Mouse (Mus musculus) MEL (cell line): ENCODE measurements around the gene Ddx6. TPM values are rescaled to one million over a fixed set of nuclear protein-coding genes. Genes with fewer than 3 reads are reported as not detected.

Source experiments
- DNase-seq: peaks from one replicate; pipeline ENCODE4 v3.0.0; 2011; ENCODE audit warnings: low read depth, low spot score
- H3K27ac ChIP-seq: 2 replicates; pipeline ENCODE4 v1.5.1; 2012; ENCODE audit warnings: low read depth, mild to moderate bottlenecking, control low read depth, low read length, moderate library complexity; ENCODE audit not compliant: control insufficient read depth
- H3K27me3 ChIP-seq, 2 experiments: fragments of 150-350 bp in 1 of 2; sonication (generic) in 1 of 2; 2 replicates each; pipeline ENCODE4 v1.6.1; 2012; ENCODE audit warnings: low read length in 2 of 2, mild to moderate bottlenecking in 2 of 2, improper control_type of control experiment in 1 of 2, moderate library complexity in 1 of 2; ENCODE audit not compliant: insufficient read depth in 2 of 2, control insufficient read depth in 1 of 2
- H3K36me3 ChIP-seq, 2 experiments: 2 replicates each; pipeline ENCODE4 v1.6.1; 2012 to 2014; ENCODE audit warnings: low read length in 2 of 2, improper control_type of control experiment in 1 of 2, inconsistent platforms in 1 of 2, mild to moderate bottlenecking in 1 of 2; ENCODE audit not compliant: insufficient read depth in 2 of 2, control insufficient read depth in 1 of 2
- H3K4me1 ChIP-seq, 2 experiments: fragments of 150-350 bp in 1 of 2; sonication (generic) in 1 of 2; 2 replicates each; pipeline ENCODE4 v1.6.1; 2012; ENCODE audit warnings: low read length in 2 of 2, improper control_type of control experiment in 1 of 2, mild to moderate bottlenecking in 1 of 2; ENCODE audit not compliant: insufficient read depth in 2 of 2, control insufficient read depth in 1 of 2
- H3K4me3 ChIP-seq, 2 experiments: fragments of 150-350 bp in 1 of 2; sonication (generic) in 1 of 2; 2 replicates each; pipeline ENCODE4 v1.5.1; 2012; ENCODE audit warnings: low read depth in 2 of 2, low read length in 2 of 2, mild to moderate bottlenecking in 2 of 2, moderate library complexity in 2 of 2, control low read depth in 1 of 2, improper control_type of control experiment in 1 of 2; ENCODE audit not compliant: control insufficient read depth in 1 of 2, insufficient read depth in 1 of 2
- H3K79me2 ChIP-seq: 2 replicates; pipeline ENCODE4 v1.6.1; 2012; ENCODE audit warnings: mild to moderate bottlenecking, low read length, moderate library complexity; ENCODE audit not compliant: control insufficient read depth, poor library complexity, insufficient read depth
- H3K9ac ChIP-seq: 2 replicates; pipeline ENCODE4 v1.6.1; 2012; ENCODE audit warnings: low read depth, mild to moderate bottlenecking, control low read depth, low read length, moderate library complexity; ENCODE audit not compliant: control insufficient read depth, poor library complexity, severe bottlenecking
- H3K9me3 ChIP-seq: fragments of 150-350 bp; sonication (generic); replicated peaks from 2 replicates; pipeline ENCODE4 v1.6.1; 2012; ENCODE audit warnings: mild to moderate bottlenecking, low read length, improper control_type of control experiment, moderate library complexity; ENCODE audit not compliant: insufficient read depth
- BHLHE40 ChIP-seq: IDR thresholded peaks from 2 replicates; pipeline ENCODE4 v1.6.1; 2012; ENCODE audit warnings: low read depth, mild to moderate bottlenecking, inconsistent platforms, low read length, improper control_type of control experiment, borderline replicate concordance
- CHD1 ChIP-seq: IDR thresholded peaks from 2 replicates; pipeline ENCODE4 v1.6.1; 2012; ENCODE audit warnings: low read depth, mild to moderate bottlenecking, inconsistent platforms, low read length, improper control_type of control experiment
- CHD2 ChIP-seq: IDR thresholded peaks from 2 replicates; pipeline ENCODE4 v1.6.1; 2011; ENCODE audit warnings: low read length, improper control_type of control experiment
- E2F4 ChIP-seq: IDR thresholded peaks from 2 replicates; pipeline ENCODE4 v1.6.1; 2011; ENCODE audit warnings: low read depth, low read length, improper control_type of control experiment, borderline replicate concordance
- ELF1 ChIP-seq: IDR thresholded peaks from 2 replicates; pipeline ENCODE4 v1.6.1; 2014; ENCODE audit warnings: low read depth, mild to moderate bottlenecking, inconsistent platforms, low read length, improper control_type of control experiment, moderate library complexity
- GABPA ChIP-seq: IDR thresholded peaks from 2 replicates; pipeline ENCODE4 v1.6.1; 2012; ENCODE audit warnings: low read depth, mild to moderate bottlenecking, inconsistent platforms, low read length, improper control_type of control experiment, moderate library complexity
- HCFC1 ChIP-seq: IDR thresholded peaks from 2 replicates; pipeline ENCODE4 v1.6.1; 2012; ENCODE audit warnings: low read depth, mild to moderate bottlenecking, inconsistent platforms, low read length, improper control_type of control experiment, moderate library complexity
- MEF2A ChIP-seq: IDR thresholded peaks from 2 replicates; pipeline ENCODE4 v1.6.1; 2014; ENCODE audit warnings: low read depth, mild to moderate bottlenecking, inconsistent platforms, low read length, improper control_type of control experiment; ENCODE audit not compliant: poor library complexity, insufficient replicate concordance, severe bottlenecking; ENCODE audit errors: extremely low read depth
- MXI1 ChIP-seq: IDR thresholded peaks from 2 replicates; pipeline ENCODE4 v1.6.1; 2011; ENCODE audit warnings: mild to moderate bottlenecking, low read depth, low read length, improper control_type of control experiment
- MYC ChIP-seq: IDR thresholded peaks from 2 replicates; pipeline ENCODE4 v1.6.1; 2011; ENCODE audit warnings: low read depth, mild to moderate bottlenecking, low read length, improper control_type of control experiment, moderate library complexity
- NELFE ChIP-seq: IDR thresholded peaks from 2 replicates; pipeline ENCODE4 v1.6.1; 2011; ENCODE audit warnings: low read depth, low read length, improper control_type of control experiment
- NRF1 ChIP-seq: IDR thresholded peaks from 2 replicates; pipeline ENCODE4 v1.6.1; 2014; ENCODE audit warnings: low read depth, mild to moderate bottlenecking, inconsistent platforms, low read length, improper control_type of control experiment, moderate library complexity; ENCODE audit not compliant: poor library complexity, insufficient read depth, severe bottlenecking
- POLR2AphosphoS2 ChIP-seq: IDR thresholded peaks from 2 replicates; pipeline ENCODE4 v1.6.1; 2011; ENCODE audit warnings: low read length, improper control_type of control experiment
- RAD21 ChIP-seq: IDR thresholded peaks from 2 replicates; pipeline ENCODE4 v1.6.1; 2011; ENCODE audit warnings: mild to moderate bottlenecking, low read depth, low read length, improper control_type of control experiment
- TCF12 ChIP-seq: IDR thresholded peaks from 2 replicates; pipeline ENCODE4 v1.6.1; 2014; ENCODE audit warnings: low read depth, mild to moderate bottlenecking, inconsistent platforms, low read length, improper control_type of control experiment, moderate library complexity
- USF1 ChIP-seq: IDR thresholded peaks from 2 replicates; pipeline ENCODE4 v1.6.1; 2014; ENCODE audit warnings: low read depth, mild to moderate bottlenecking, inconsistent platforms, low read length, improper control_type of control experiment, moderate library complexity
- USF2 ChIP-seq, 2 experiments: IDR thresholded peaks; 2 replicates each; pipeline ENCODE4 v1.6.1; 2011 to 2012; ENCODE audit warnings: improper control_type of control experiment in 2 of 2, low read length in 2 of 2, borderline replicate concordance in 1 of 2, inconsistent platforms in 1 of 2, low read depth in 1 of 2, mild to moderate bottlenecking in 1 of 2; ENCODE audit not compliant: insufficient read depth in 1 of 2
- ZC3H11A ChIP-seq: IDR thresholded peaks from 2 replicates; pipeline ENCODE4 v1.6.1; 2012; ENCODE audit warnings: low read depth, mild to moderate bottlenecking, inconsistent platforms, low read length, improper control_type of control experiment
- ZKSCAN1 ChIP-seq: IDR thresholded peaks from 2 replicates; pipeline ENCODE4 v1.6.1; 2012; ENCODE audit warnings: low read depth, mild to moderate bottlenecking, inconsistent platforms, low read length, improper control_type of control experiment, moderate library complexity
- polyA plus RNA-seq, 2 experiments: library from polyadenylated mRNA; stranded (reverse) in 1 of 2; unstranded in 1 of 2; fragments of >175 nt in 1 of 2; fragments of >200 nt in 1 of 2; gene quantifications; 2 replicates each; pipeline versions ENCODE4 v1.2.1 to v1.2.4; 2012; ENCODE audit warnings: low replicate concordance in 2 of 2, low read depth in 1 of 2; ENCODE audit not compliant: insufficient read length in 2 of 2, insufficient read depth in 1 of 2, missing spikeins in 1 of 2
- total RNA-seq: library from RNA; depleted of rRNA; stranded (reverse); fragments of 300-350 nt; gene quantifications from 2 replicates; pipeline ENCODE4 v1.2.3, GENCODE M21; 2012

The Ddx6 gene
- total and polyA plus RNA-seq, 3 experiments = 35.9 to 96.5 (median 41.9) TPM

GRCm38 (mm10) chr9:44595537-44595930 lies 9.2 kb upstream of the Ddx6 start:
- H3K9me3 ChIP-seq = no peaks in the 10 kb centered on the region
- no peak overlapping the region for H3K4me3 ChIP-seq
- H3K27me3 ChIP-seq = no peaks in the 10 kb centered on the region
- no peak overlapping the region for H3K9ac ChIP-seq
- DNase-seq = no peak
- H3K4me1 ChIP-seq = peaks cover 7 to 9% of the 10 kb centered on the region in 2 experiments; a peak in 3 of 4 replicates
- no peak overlapping the region for H3K27ac ChIP-seq
- no peaks in the 10 kb centered on the region for H3K79me2 ChIP-seq
- TF ChIP-seq POLR2AphosphoS2 (no peak), GABPA (no peak), ZKSCAN1 (no peak), TCF12 (no peak), USF2 (IDR thresholded peaks at IDR 0.05; ENCODE audit: borderline replicate concordance in 1 of 2, insufficient read depth in 1 of 2, low read depth in 1 of 2, low read length in 2 of 2) (no peak), RAD21 (no peak), ZC3H11A (no peak), MEF2A (no peak), HCFC1 (no peak), ELF1 (no peak), MXI1 (no peak), NELFE (no peak), E2F4 (no peak), BHLHE40 (no peak), USF1 (no peak), CHD1 (no peak), CHD2 (no peak)
- peaks cover 0 to 14% of the 10 kb centered on the region in 2 experiments; a peak in 2 of 4 replicates for H3K36me3 ChIP-seq

DNA sequence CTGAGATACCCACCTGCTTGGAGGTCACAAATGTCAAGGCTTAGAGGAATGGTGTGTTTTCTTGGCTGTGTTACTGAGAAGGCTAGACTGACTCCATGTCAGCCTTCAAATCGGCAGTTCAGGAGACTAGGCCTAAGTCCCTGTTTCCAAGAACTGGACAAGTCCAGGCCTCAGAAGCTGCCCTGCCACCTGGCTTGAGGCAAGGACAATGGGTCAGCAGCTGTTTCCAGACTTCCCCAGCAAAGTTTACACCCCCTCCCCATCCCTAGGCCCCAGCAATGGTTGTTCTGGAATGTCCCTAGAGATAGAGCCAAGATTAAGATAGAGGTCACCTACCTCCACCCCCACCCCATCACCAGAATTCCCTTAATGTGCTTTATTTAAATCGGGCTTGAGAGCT lies 7.0 kb upstream of the Ddx6 start:
- Histone ChIP-seq H3K9ac (no peak overlapping the region), H3K79me2 (peaks cover under 1% of the 10 kb centered on the region), H3K9me3 (no peaks in the 10 kb centered on the region), H3K4me1 (peaks cover under 1 to 3% of the 10 kb centered on the region in 2 experiments; a peak in 2 of 4 replicates), H3K36me3 (peaks cover 0 to 3% of the 10 kb centered on the region in 2 experiments; a peak in 2 of 4 replicates), H3K27ac (no peak overlapping the region), H3K27me3 (no peaks in the 10 kb centered on the region), H3K4me3 (no peak overlapping the region)
- no peak for TF ChIP-seq NRF1
- TF ChIP-seq ZKSCAN1 = no peak
- no peak for TF ChIP-seq MYC
- DNase-seq = no peak
